Mouse (Mus musculus) erythroblast, embryonic 14.5 days (primary cell): Measurements from ENCODE around the gene Mmrn2. TPM values are rescaled to one million over a fixed set of nuclear protein-coding genes. Genes with fewer than 3 reads are reported as not detected.

Experiments used
- H3K27me3 ChIP-seq: 2 replicates; pipeline ENCODE4 v1.6.1; 2012; ENCODE audit warnings: inconsistent platforms; ENCODE audit not compliant: control insufficient read depth
- H3K36me3 ChIP-seq: 2 replicates; pipeline ENCODE4 v1.6.1; 2012; ENCODE audit warnings: mild to moderate bottlenecking, inconsistent platforms; ENCODE audit not compliant: control insufficient read depth
- H3K4me1 ChIP-seq: 2 replicates; pipeline ENCODE4 v1.6.1; 2012; ENCODE audit warnings: inconsistent platforms; ENCODE audit not compliant: control insufficient read depth
- H3K4me3 ChIP-seq: replicated peaks from 2 replicates; pipeline ENCODE3; 2012; ENCODE audit warnings: moderate library complexity, mild to moderate bottlenecking, inconsistent platforms
- H3K9me3 ChIP-seq: 2 replicates; pipeline ENCODE4 v1.6.1; 2012; ENCODE audit warnings: low read length, inconsistent platforms, mixed read lengths; ENCODE audit not compliant: control insufficient read depth
- GATA1 ChIP-seq: IDR thresholded peaks from 2 replicates; pipeline ENCODE4 v1.6.1; 2012; ENCODE audit warnings: low read length, inconsistent platforms, mixed read lengths
- TAL1 ChIP-seq: IDR thresholded peaks from 3 replicates; pipeline ENCODE4 v1.6.1; 2012; ENCODE audit warnings: low read length, inconsistent platforms, mixed read lengths
- polyA plus RNA-seq: library from polyadenylated mRNA; stranded (reverse); fragments of >175 nt; gene quantifications from 2 replicates; pipeline ENCODE4 v1.2.3, GENCODE M21; 2012

Mmrn2 gene
- polyA plus RNA-seq, 1 experiment = not detected

GRCm38 (mm10) chr14:34382921-34383704 lies 7.8 kb downstream of the Mmrn2 start:
- no peaks in the 10 kb centered on the region for H3K4me1 ChIP-seq
- no peaks in the 10 kb centered on the region for H3K9me3 ChIP-seq
- no peaks in the 10 kb centered on the region for H3K36me3 ChIP-seq
- no peak overlapping the region for H3K4me3 ChIP-seq
- TF ChIP-seq GATA1 (no peak), TAL1 (no peak)
- no peaks in the 10 kb centered on the region for H3K27me3 ChIP-seq

DNA sequence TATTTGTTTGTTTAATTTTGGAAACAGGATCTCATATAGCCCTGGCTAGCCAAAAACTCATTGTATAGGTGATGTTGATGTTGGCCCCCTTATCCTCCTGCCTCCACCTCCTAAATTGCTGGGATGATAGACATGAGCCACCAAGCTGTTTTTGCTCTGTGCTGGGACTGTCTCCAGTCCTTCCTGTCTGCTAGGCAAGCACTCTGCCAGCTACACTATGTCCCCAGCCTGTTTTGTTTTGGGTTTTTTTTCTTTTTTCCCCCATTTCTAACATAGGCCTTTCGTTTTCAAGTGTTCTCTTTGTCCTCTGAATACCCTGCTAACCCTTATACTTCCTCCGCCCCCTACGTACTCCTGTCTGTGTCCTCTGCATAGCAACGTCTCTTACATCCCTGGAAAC lies 18.0 kb downstream of the Mmrn2 start:
- H3K9me3 ChIP-seq = no peaks in the 10 kb centered on the region
- H3K27me3 ChIP-seq = no peaks in the 10 kb centered on the region
- no peak overlapping the region for H3K4me3 ChIP-seq
- H3K4me1 ChIP-seq = no peaks in the 10 kb centered on the region
- no peaks in the 10 kb centered on the region for H3K36me3 ChIP-seq
- TF ChIP-seq TAL1 (no peak), GATA1 (no peak)

- Histone ChIP-seq H3K27me3 (no peaks in the 10 kb centered on the region), H3K4me1 (no peaks in the 10 kb centered on the region)
These were observed 22.6 kb downstream of the Mmrn2 start for GRCm38 (mm10) chr14:34397871-34398270.

DNA sequence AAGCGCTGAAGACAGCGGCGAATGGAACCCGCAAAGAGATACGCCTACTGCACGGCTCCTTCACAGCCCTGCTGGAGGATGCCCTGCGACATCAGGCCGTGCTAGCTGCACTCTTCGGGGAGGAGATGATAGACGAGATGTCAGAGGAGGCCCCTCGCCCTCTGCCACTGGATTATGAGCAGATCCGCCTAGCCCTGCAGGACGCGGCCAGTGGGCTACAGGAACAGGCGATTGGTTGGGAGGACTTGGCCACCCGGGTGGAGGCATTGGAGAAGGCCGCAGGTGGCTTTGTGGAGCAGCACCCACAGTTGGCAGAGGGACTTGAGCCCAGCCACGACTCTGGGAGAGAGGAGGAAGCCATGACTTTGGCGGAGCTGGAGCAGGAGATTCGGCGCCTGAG lies 23.6 kb downstream of the Mmrn2 start:
- H3K9me3 ChIP-seq = no peaks in the 10 kb centered on the region
- H3K4me3 ChIP-seq = no peak overlapping the region
- no peaks in the 10 kb centered on the region for H3K27me3 ChIP-seq
- H3K4me1 ChIP-seq = no peaks in the 10 kb centered on the region
- no peaks in the 10 kb centered on the region for H3K36me3 ChIP-seq
- TF ChIP-seq TAL1 = no peak
- no peak for TF ChIP-seq GATA1

More at GRCm38 (mm10) chr14:34397871-34398270, 22.6 kb downstream of the Mmrn2 start:
- Histone ChIP-seq H3K36me3 (no peaks in the 10 kb centered on the region), H3K4me3 (no peak overlapping the region), H3K9me3 (no peaks in the 10 kb centered on the region)
- TF ChIP-seq TAL1 (no peak), GATA1 (no peak)

DNA sequence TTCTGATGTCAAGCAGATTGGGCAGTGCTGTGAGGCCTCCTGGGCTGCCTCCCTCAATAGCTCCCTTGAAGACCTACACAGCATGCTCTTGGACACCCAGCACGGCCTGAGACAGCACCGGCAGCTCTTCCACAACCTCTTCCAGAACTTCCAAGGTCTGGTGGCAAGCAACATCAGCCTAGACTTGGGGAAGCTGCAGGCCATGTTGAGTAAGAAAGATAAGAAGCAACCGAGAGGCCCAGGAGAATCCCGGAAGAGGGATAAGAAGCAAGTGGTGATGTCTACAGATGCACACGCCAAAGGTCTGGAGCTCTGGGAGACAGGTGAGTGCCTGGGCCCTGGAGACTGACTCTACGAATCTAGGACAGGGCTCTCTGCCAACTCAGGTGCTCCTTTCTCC lies 24.0 kb downstream of the Mmrn2 start:
- Histone ChIP-seq H3K4me1 (no peaks in the 10 kb centered on the region), H3K9me3 (no peaks in the 10 kb centered on the region), H3K36me3 (no peaks in the 10 kb centered on the region), H3K27me3 (no peaks in the 10 kb centered on the region), H3K4me3 (no peak overlapping the region)
- no peak for TF ChIP-seq TAL1
- no peak for TF ChIP-seq GATA1

DNA sequence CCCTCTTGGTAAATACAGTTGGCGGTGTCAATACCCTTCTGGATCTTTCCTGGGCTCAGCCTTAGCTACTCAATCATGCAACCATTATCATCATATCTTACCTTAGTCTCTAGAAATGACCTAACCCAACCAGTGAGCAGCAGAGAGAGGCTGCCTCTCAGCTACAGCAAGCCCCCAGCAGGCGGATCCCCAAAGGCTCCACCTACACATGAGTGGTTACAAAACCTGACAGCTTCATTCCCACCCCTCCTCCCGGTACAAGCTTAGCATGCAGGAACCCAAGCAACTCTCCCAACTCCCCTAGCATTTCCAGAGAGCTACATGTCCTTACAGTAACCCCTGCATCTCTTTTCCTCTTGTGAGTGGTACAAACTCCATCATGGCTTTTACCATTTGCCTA lies 24.8 kb downstream of the Mmrn2 start:
- no peaks in the 10 kb centered on the region for H3K4me1 ChIP-seq
- TF ChIP-seq GATA1 = no peak
- no peak for TF ChIP-seq TAL1
- H3K27me3 ChIP-seq = no peaks in the 10 kb centered on the region
- H3K36me3 ChIP-seq = no peaks in the 10 kb centered on the region
- H3K9me3 ChIP-seq = no peaks in the 10 kb centered on the region
- H3K4me3 ChIP-seq = no peak overlapping the region

DNA sequence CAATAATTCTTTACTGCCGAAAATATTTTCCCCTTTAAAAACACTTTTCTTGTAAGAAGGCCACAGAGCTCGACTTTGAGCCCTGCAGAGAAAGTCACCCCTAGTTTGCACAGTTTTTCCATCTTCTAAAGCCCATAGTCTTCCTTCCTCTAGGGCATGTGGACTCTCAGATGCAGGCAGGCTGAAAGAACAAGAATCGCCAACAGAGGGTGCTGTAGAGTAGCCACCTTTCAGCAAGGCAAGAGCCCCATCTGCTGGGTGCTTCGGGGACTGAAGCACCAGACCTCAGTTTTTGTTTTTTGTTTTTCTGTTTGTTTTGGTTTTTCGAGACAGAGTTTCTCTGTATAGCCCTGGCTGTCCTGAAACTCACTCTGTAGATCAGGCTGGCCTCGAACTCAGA lies 25.9 kb downstream of the Mmrn2 start:
- TF ChIP-seq GATA1 (no peak), TAL1 (no peak)
- no peaks in the 10 kb centered on the region for H3K4me1 ChIP-seq
- H3K36me3 ChIP-seq = no peaks in the 10 kb centered on the region
- H3K27me3 ChIP-seq = no peaks in the 10 kb centered on the region
- no peak overlapping the region for H3K4me3 ChIP-seq
- no peaks in the 10 kb centered on the region for H3K9me3 ChIP-seq

GRCm38 (mm10) chr14:34402871-34403270 lies 27.6 kb downstream of the Mmrn2 start:
- no peak overlapping the region for H3K4me3 ChIP-seq
- no peaks in the 10 kb centered on the region for H3K9me3 ChIP-seq
- H3K36me3 ChIP-seq = no peaks in the 10 kb centered on the region; the same call in 1 of the 2 replicates
- H3K4me1 ChIP-seq = no peaks in the 10 kb centered on the region
- no peak for TF ChIP-seq TAL1
- TF ChIP-seq GATA1 = no peak
- no peaks in the 10 kb centered on the region for H3K27me3 ChIP-seq

DNA sequence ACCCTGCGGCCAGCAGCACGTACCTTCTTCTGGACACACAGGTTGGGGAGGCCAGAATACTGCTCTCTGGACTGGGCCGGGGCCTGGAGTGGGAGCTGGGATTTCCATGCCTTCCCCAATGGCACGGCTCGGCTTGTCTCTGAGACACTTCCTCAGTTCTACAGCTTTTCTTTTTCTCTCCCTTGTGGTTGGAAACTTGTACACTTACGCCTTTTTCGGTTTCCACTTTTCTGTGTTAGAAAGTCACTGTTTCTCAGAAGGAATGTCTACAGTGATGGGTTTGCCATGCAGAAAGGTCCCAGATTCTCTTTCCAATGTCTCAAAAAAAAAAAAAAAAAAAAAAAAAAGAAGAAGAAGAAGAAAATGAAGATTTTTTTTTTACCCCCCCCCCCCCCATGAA lies 28.2 kb downstream of the Mmrn2 start:
- no peak overlapping the region for H3K4me3 ChIP-seq
- no peaks in the 10 kb centered on the region for H3K4me1 ChIP-seq
- TF ChIP-seq TAL1 (no peak), GATA1 (no peak)
- no peaks in the 10 kb centered on the region for H3K9me3 ChIP-seq
- H3K36me3 ChIP-seq = no peaks in the 10 kb centered on the region; the same call in 1 of the 2 replicates
- H3K27me3 ChIP-seq = no peaks in the 10 kb centered on the region
